Comparison of ENCODE assay signal across 24 mouse cellular contexts in the genomic region with DNA sequence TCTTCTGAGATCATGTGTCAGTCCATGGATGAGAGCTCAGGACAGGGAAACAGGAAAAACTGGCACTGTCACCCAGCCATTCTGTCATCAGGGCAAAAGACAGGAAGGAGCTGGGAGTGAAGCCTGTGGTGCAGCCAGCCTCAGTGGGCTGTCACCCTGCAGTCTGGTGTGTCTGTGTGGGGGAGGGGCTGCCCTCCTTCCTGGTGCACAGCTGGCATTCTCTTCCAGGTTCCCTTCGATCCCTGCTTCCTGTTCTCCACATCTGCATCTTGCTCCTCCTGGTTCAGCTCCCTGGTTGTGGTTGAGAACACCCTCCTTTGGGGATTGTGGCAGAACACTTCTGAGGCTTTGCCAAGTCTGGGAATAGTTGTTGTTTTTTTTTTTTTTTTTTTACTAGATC.
DNase-seq lines count a peak whose midpoint lies in the region; ATAC-seq and TF ChIP-seq lines count a peak whose summit lies in the region.
"Had no signal": no experiment of that assay in that cellular context is flagged by ENCODE, and none has a peak within 500 bp of the region (broad histone marks: within the 10 kb centered on the region; RNA-seq: fewer than 3 reads in every experiment).

No protein-coding gene starts in this region.

- H3K4me1 ChIP-seq in midbrain, embryonic 11.5 days (ENCODE audit: control insufficient read depth, insufficient read depth, low read length), result peaks cover 3% of the 10 kb centered on the region; the same call in 1 of the 2 replicates
- H3K4me1 ChIP-seq: liver, embryonic 15.5 days; midbrain, embryonic 15.5 days had no signal

- no peak overlapping the region for H3K27ac ChIP-seq in gastrocnemius, adult 2 months
- H3K27ac ChIP-seq in midbrain, embryonic 11.5 days (ENCODE audit: low read depth, low read length), result no peak overlapping the region
- H3K27ac ChIP-seq: forebrain, embryonic 10.5 days; hindbrain, embryonic 13.5 days; limb, embryonic 15.5 days; liver, embryonic 15.5 days; midbrain, embryonic 15.5 days had no signal

- peak; percentile 20 for DNase-seq in gastrocnemius, adult 2 months
- no peak for DNase-seq in gastrocnemius, adult 18-20 months (ENCODE audit: low spot score)
- peak; percentile 42 for DNase-seq in testis, postnatal 10 days (ENCODE audit: low spot score)
- DNase-seq in testis, postnatal 14 days (ENCODE audit: low spot score), result no peak
- peak; percentile 37 for DNase-seq in fibroblast of lung, adult 2 months (ENCODE audit: low read depth)
- no peak for DNase-seq in left cerebral cortex, postnatal 4 days
- DNase-seq in midbrain, embryonic 11.5 days (ENCODE audit: low spot score, missing footprints), result no peak
- DNase-seq: adrenal gland, adult 8-10 months; B cell, adult 2 months; cerebellum, adult 9-10 months; gastrocnemius, postnatal 25 days; heart, postnatal 14 days; kidney, adult 9 months; spleen, adult 18-20 months had no signal

- H3K36me3 ChIP-seq in midbrain, embryonic 11.5 days (ENCODE audit: control insufficient read depth, insufficient read depth, low read length), result peaks cover under 1% of the 10 kb centered on the region; the same call in 1 of the 2 replicates
- H3K36me3 ChIP-seq: liver, embryonic 15.5 days; midbrain, embryonic 15.5 days had no signal

- intact Hi-C loops in gastrocnemius, adult 2 months (cut with DNase I), result no loop called here
- intact Hi-C loops in left cerebral cortex, postnatal 4 days (cut with DNase I), result no loop called here

- no peaks in the 10 kb centered on the region for H3K9me3 ChIP-seq in midbrain, embryonic 11.5 days (ENCODE audit: control insufficient read depth, low read length)
- H3K9me3 ChIP-seq: embryonic facial prominence, embryonic 15.5 days; hindbrain, embryonic 13.5 days; limb, embryonic 15.5 days; liver, embryonic 15.5 days; midbrain, embryonic 15.5 days had no signal

- no peak for ATAC-seq in midbrain, embryonic 11.5 days (ENCODE audit: low FRiP score)
- ATAC-seq: inflammation-experienced regulatory T-cells, adult 6 months; lung, postnatal 0 days; midbrain, embryonic 15.5 days had no signal

- H3K4me3 ChIP-seq in gastrocnemius, adult 2 months, result no peak overlapping the region
- no peak overlapping the region for H3K4me3 ChIP-seq in midbrain, embryonic 11.5 days (ENCODE audit: low read depth, low read length)
- H3K4me3 ChIP-seq: embryonic facial prominence, embryonic 15.5 days; forebrain, embryonic 10.5 days; heart, embryonic 12.5 days; hindbrain, embryonic 13.5 days; limb, embryonic 15.5 days; liver, embryonic 15.5 days; midbrain, embryonic 15.5 days; myocyte had no signal

- no peak for TF ChIP-seq CTCF in gastrocnemius, adult 2 months (IDR thresholded peaks at IDR 0.05)

- H3K9ac ChIP-seq in midbrain, embryonic 11.5 days (ENCODE audit: low read length), result no peak overlapping the region
- H3K9ac ChIP-seq: embryonic facial prominence, embryonic 15.5 days; heart, embryonic 12.5 days; hindbrain, embryonic 13.5 days; limb, embryonic 15.5 days; liver, embryonic 15.5 days; midbrain, embryonic 15.5 days had no signal

- no peaks in the 10 kb centered on the region for H3K27me3 ChIP-seq in midbrain, embryonic 11.5 days (ENCODE audit: control insufficient read depth, insufficient read depth, low read length)
- H3K27me3 ChIP-seq: embryonic facial prominence, embryonic 15.5 days; heart, embryonic 12.5 days; hindbrain, embryonic 13.5 days; limb, embryonic 15.5 days; liver, embryonic 15.5 days; midbrain, embryonic 15.5 days had no signal

- no peak overlapping the region for H3K4me2 ChIP-seq in midbrain, embryonic 11.5 days
- H3K4me2 ChIP-seq: embryonic facial prominence, embryonic 15.5 days; heart, embryonic 12.5 days; hindbrain, embryonic 13.5 days; limb, embryonic 15.5 days; liver, embryonic 15.5 days; midbrain, embryonic 15.5 days had no signal

- WGBS in midbrain, embryonic 11.5 days, result 67% methylated on average over 1 of the region's 1 CpGs

Comparison
In these comparisons a context has a peak if more than half of its experiments do, and no peak if none do; other contexts are left out.
1. DNase-seq: peak in gastrocnemius, adult 2 months (single experiment), testis, postnatal 10 days (single experiment) and fibroblast of lung, adult 2 months (single experiment); none in gastrocnemius, adult 18-20 months (single experiment), testis, postnatal 14 days (single experiment), left cerebral cortex, postnatal 4 days (single experiment) and midbrain, embryonic 11.5 days (single experiment).